Mouse (Mus musculus) kidney, adult 2 months (tissue): Measurements from ENCODE around the gene Cblc.

Experiments used
- CTCF ChIP-seq: fragments of 200-500 bp; conservative IDR thresholded peaks from 2 replicates; pipeline ENCODE4 v1.5.1; 2011; ENCODE audit warnings: low read depth, mild to moderate bottlenecking, control low read depth, low read length, moderate library complexity, mixed read lengths; ENCODE audit not compliant: insufficient read depth, insufficient read length
- POLR2A ChIP-seq: fragments of 200-500 bp; IDR thresholded peaks from one replicate; pipeline ENCODE4 v1.6.1; 2011; ENCODE audit warnings: low read depth, low read length, control low read depth

GRCm38 (mm10) chr7:19747420-19748218, 49.0 kb downstream of the Cblc start:
- TF ChIP-seq CTCF (no peak), POLR2A (no peak)
